Mouse (Mus musculus) G1E (cell line): ENCODE measurements around the gene Etfdh.

ENCODE experiments used
- CTCF ChIP-seq: IDR thresholded peaks from 2 replicates; pipeline ENCODE4 v1.5.1; 2012; ENCODE audit warnings: low read depth, low read length, inconsistent platforms, mixed read lengths
- GATA1 ChIP-seq: IDR thresholded peaks from 2 replicates; pipeline ENCODE4 v1.6.1; 2012; ENCODE audit warnings: borderline replicate concordance, low read length, inconsistent platforms, mixed read lengths
- GATA2 ChIP-seq: IDR thresholded peaks from 2 replicates; pipeline ENCODE4 v1.6.1; 2012; ENCODE audit warnings: low read depth, low read length, inconsistent platforms, borderline replicate concordance
- POLR2AphosphoS5 ChIP-seq: IDR thresholded peaks from 2 replicates; pipeline ENCODE4 v1.6.1; 2012; ENCODE audit warnings: low read depth, low read length, inconsistent platforms; ENCODE audit not compliant: insufficient replicate concordance
- TAL1 ChIP-seq: conservative IDR thresholded peaks from 2 replicates; pipeline ENCODE4 v1.6.1; 2012; ENCODE audit warnings: low read depth, low read length, inconsistent platforms, mixed read lengths

DNA sequence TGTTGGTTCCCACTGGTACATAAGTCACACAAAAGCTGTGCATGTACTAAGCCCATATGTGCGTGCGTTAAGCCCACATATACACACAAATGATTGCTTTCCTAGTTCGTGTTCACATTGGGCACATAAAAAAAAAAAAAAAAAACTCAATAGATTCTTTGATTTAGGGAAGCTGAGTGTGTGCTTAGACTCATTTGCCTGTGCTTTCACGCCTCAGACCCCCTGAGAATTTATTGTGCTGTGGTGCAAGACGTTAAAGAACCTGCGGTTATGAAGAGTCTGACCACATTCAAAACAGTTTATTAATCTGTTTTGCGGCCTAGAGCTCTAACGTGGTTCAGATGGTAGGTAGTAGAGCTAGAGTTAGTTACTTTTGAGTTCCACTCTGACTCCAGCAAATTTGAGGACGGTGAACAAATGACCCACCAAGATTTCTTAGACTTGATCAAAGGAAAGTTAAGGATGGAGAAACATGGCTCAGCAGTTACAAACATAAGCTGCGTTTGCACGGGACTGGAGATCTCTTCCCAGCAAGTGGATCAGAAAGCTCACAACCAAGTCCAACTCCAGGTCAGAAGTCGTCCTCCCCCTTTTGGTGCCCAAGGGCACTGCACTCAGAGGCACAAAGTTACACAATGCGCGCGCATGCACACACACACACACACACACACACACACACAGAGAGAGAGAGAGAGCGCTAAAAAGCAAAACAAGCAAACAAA is 60.5 kb downstream of the Etfdh start:
- TF ChIP-seq CTCF (no peak), POLR2AphosphoS5 (no peak), GATA1 (no peak), TAL1 (no peak), GATA2 (no peak)
